ENCODE assay signal across 21 mouse cellular contexts in genomic region chr2:80683727-80684239, GRCm38 (mm10).
"Had no signal": no experiment of that assay in that cellular context is flagged by ENCODE, and none has a peak within 500 bp of the region (broad histone marks: within the 10 kb centered on the region; RNA-seq: fewer than 3 reads in every experiment).

No protein-coding gene starts in this region.

- H3K27me3 ChIP-seq: lung, embryonic 15.5 days; midbrain, embryonic 12.5 days; neural tube, embryonic 13.5 days; neural tube, embryonic 15.5 days had no signal

- H3K9ac ChIP-seq: lung, embryonic 15.5 days; midbrain, embryonic 12.5 days; neural tube, embryonic 13.5 days; neural tube, embryonic 15.5 days had no signal

- ATAC-seq: lung, postnatal 0 days; midbrain, embryonic 16.5 days had no signal

- H3K36me3 ChIP-seq: lung, embryonic 15.5 days; midbrain, embryonic 10.5 days; midbrain, embryonic 12.5 days; neural tube, embryonic 13.5 days; neural tube, embryonic 15.5 days had no signal

- H3K9me3 ChIP-seq: lung, embryonic 15.5 days; midbrain, embryonic 10.5 days; midbrain, embryonic 12.5 days; neural tube, embryonic 13.5 days; neural tube, embryonic 15.5 days had no signal

- H3K4me2 ChIP-seq: lung, embryonic 15.5 days; midbrain, embryonic 12.5 days; neural tube, embryonic 13.5 days; neural tube, embryonic 15.5 days had no signal

- H3K4me1 ChIP-seq: lung, embryonic 15.5 days; midbrain, embryonic 10.5 days; midbrain, embryonic 12.5 days; neural tube, embryonic 13.5 days; neural tube, embryonic 15.5 days had no signal

- H3K4me3 ChIP-seq: lung, embryonic 15.5 days; midbrain, embryonic 10.5 days; midbrain, embryonic 12.5 days; myocyte; neural tube, embryonic 13.5 days; neural tube, embryonic 15.5 days had no signal

- DNase-seq: lung, adult 2 months; lung, postnatal 14 days; lung, postnatal 36 days; midbrain, embryonic 14.5 days; retina, postnatal 1 day; right cerebral cortex, adult 18-20 months; right cerebral cortex, postnatal 25 days; right cerebral cortex, postnatal 4 days; spleen, adult 18-20 months; thymus, adult 2 months; thymus, postnatal 25 days; thymus, postnatal 4 days had no signal

- H3K27ac ChIP-seq: lung, embryonic 15.5 days; macrophage; midbrain, embryonic 10.5 days; midbrain, embryonic 12.5 days; neural tube, embryonic 13.5 days; neural tube, embryonic 15.5 days had no signal
